Mouse (Mus musculus): ENCODE data around the gene Ccdc141.

GRCm38 (mm10) chr2:77191811-77192210 is 21.4 kb upstream of the Ccdc141 start:
- TF ChIP-seq CTCF (IDR thresholded peaks at IDR 0.05), result no peak
- no peak for TF ChIP-seq EP300 (IDR thresholded peaks at IDR 0.05)
